Mouse (Mus musculus) CH12.LX (cell line): Measurements from ENCODE around the gene Frg2f1. TPM values are rescaled to one million over a fixed set of nuclear protein-coding genes. Genes with fewer than 3 reads are reported as not detected.
"Not testable (repeated sequence)": the region's sequence is repeated elsewhere in the genome, so short reads cannot be mapped to it uniquely, and the experiment has no call there.

ENCODE experiments used
- DNase-seq: peaks from one replicate; pipeline ENCODE4 v3.0.0-alpha.2; 2013; ENCODE audit errors: extremely low read depth
- H3K27ac ChIP-seq: 2 replicates; pipeline ENCODE4 v1.5.1; 2012; ENCODE audit warnings: low read depth, mild to moderate bottlenecking, control low read depth, moderate library complexity; ENCODE audit not compliant: insufficient read depth
- H3K27me3 ChIP-seq: replicated peaks from 2 replicates; pipeline ENCODE3; 2012; ENCODE audit warnings: inconsistent platforms
- H3K36me3 ChIP-seq, 2 experiments: replicated peaks in 1 of 2; 2 replicates each; pipeline versions ENCODE3 to v1.6.1; 2012; ENCODE audit warnings: inconsistent platforms in 1 of 2, low read length in 1 of 2, mild to moderate bottlenecking in 1 of 2, mixed read lengths in 1 of 2, moderate library complexity in 1 of 2; ENCODE audit not compliant: control insufficient read depth in 1 of 2, insufficient read depth in 1 of 2
- H3K4me1 ChIP-seq, 2 experiments: 2 replicates each; pipeline ENCODE4 v1.6.1; 2012; ENCODE audit warnings: inconsistent platforms in 1 of 2, moderate library complexity in 1 of 2; ENCODE audit not compliant: insufficient read depth in 2 of 2, control insufficient read depth in 1 of 2
- H3K4me2 ChIP-seq: 2 replicates; pipeline ENCODE4 v1.6.1; 2012; ENCODE audit warnings: low read depth, mild to moderate bottlenecking, control low read depth; ENCODE audit not compliant: poor library complexity, insufficient read depth, severe bottlenecking
- H3K4me3 ChIP-seq, 3 experiments: fragments of 150-350 bp in 1 of 3; sonication (generic) in 1 of 3; replicated peaks in 1 of 3; 2 replicates each; pipeline versions ENCODE3 to v1.5.1; 2011 to 2012; ENCODE audit warnings: low read depth in 2 of 3, low read length in 2 of 3, mild to moderate bottlenecking in 2 of 3, moderate library complexity in 2 of 3, control low read depth in 1 of 3, improper control_type of control experiment in 1 of 3, inconsistent platforms in 1 of 3, mixed read lengths in 1 of 3; ENCODE audit not compliant: poor library complexity in 1 of 3
- H3K79me2 ChIP-seq: replicated peaks from 2 replicates; pipeline ENCODE4 v1.6.1; 2012; ENCODE audit warnings: mild to moderate bottlenecking, moderate library complexity; ENCODE audit not compliant: control insufficient read depth, poor library complexity, insufficient read depth, severe bottlenecking; ENCODE audit errors: extremely low read depth
- H3K9ac ChIP-seq: 2 replicates; pipeline ENCODE4 v1.6.1; 2012; ENCODE audit warnings: low read depth, mild to moderate bottlenecking, control low read depth, moderate library complexity; ENCODE audit not compliant: insufficient read depth
- H3K9me3 ChIP-seq: replicated peaks from 2 replicates; pipeline ENCODE3; 2012; ENCODE audit warnings: low read length, inconsistent platforms, mixed read lengths
- CTCF ChIP-seq, 2 experiments: IDR thresholded peaks in 1 of 2; conservative IDR thresholded peaks in 1 of 2; 2 replicates each; pipeline ENCODE4 v1.5.1; 2011 to 2012; ENCODE audit warnings: low read depth in 2 of 2, low read length in 2 of 2, improper control_type of control experiment in 1 of 2, inconsistent platforms in 1 of 2, mild to moderate bottlenecking in 1 of 2, moderate library complexity in 1 of 2
- EP300 ChIP-seq: IDR thresholded peaks from 2 replicates; pipeline ENCODE4 v1.6.1; 2011; ENCODE audit warnings: low read length, improper control_type of control experiment
- ETS1 ChIP-seq: conservative IDR thresholded peaks from 2 replicates; pipeline ENCODE4 v1.6.1; 2012; ENCODE audit warnings: low read depth, mild to moderate bottlenecking, inconsistent platforms, low read length, improper control_type of control experiment, moderate library complexity
- HCFC1 ChIP-seq: IDR thresholded peaks from 2 replicates; pipeline ENCODE4 v1.6.1; 2012; ENCODE audit warnings: low read depth, mild to moderate bottlenecking, inconsistent platforms, low read length, improper control_type of control experiment
- JUN ChIP-seq: IDR thresholded peaks from 2 replicates; pipeline ENCODE4 v1.6.1; 2011; ENCODE audit warnings: low read depth, mild to moderate bottlenecking, low read length, improper control_type of control experiment, moderate library complexity; ENCODE audit not compliant: insufficient read depth
- MEF2A ChIP-seq: IDR thresholded peaks from 2 replicates; pipeline ENCODE4 v1.6.1; 2014; ENCODE audit warnings: low read depth, mild to moderate bottlenecking, inconsistent platforms, low read length, improper control_type of control experiment, borderline replicate concordance
- NELFE ChIP-seq: IDR thresholded peaks from 2 replicates; pipeline ENCODE4 v1.6.1; 2011; ENCODE audit warnings: low read depth, low read length, improper control_type of control experiment
- NRF1 ChIP-seq: IDR thresholded peaks from 2 replicates; pipeline ENCODE4 v1.6.1; 2014; ENCODE audit warnings: low read depth, mild to moderate bottlenecking, inconsistent platforms, low read length, improper control_type of control experiment, moderate library complexity
- POLR2AphosphoS2 ChIP-seq: IDR thresholded peaks from 2 replicates; pipeline ENCODE4 v1.6.1; 2011; ENCODE audit warnings: low read depth, low read length, improper control_type of control experiment
- RCOR1 ChIP-seq: conservative IDR thresholded peaks from 2 replicates; pipeline ENCODE4 v1.6.1; 2012; ENCODE audit warnings: low read depth, mild to moderate bottlenecking, inconsistent platforms, low read length, improper control_type of control experiment
- SMC3 ChIP-seq: IDR thresholded peaks from 2 replicates; pipeline ENCODE4 v1.6.1; 2011; ENCODE audit warnings: low read depth, low read length, improper control_type of control experiment
- TCF12 ChIP-seq: IDR thresholded peaks from 2 replicates; pipeline ENCODE4 v1.6.1; 2014; ENCODE audit warnings: low read depth, mild to moderate bottlenecking, inconsistent platforms, low read length, improper control_type of control experiment
- UBTF ChIP-seq: IDR thresholded peaks from 2 replicates; pipeline ENCODE4 v1.6.1; 2012; ENCODE audit warnings: low read depth, mild to moderate bottlenecking, inconsistent platforms, low read length, improper control_type of control experiment, moderate library complexity
- USF1 ChIP-seq: IDR thresholded peaks from 2 replicates; pipeline ENCODE4 v1.6.1; 2014; ENCODE audit warnings: low read depth, mild to moderate bottlenecking, inconsistent platforms, low read length, improper control_type of control experiment
- ZC3H11A ChIP-seq: IDR thresholded peaks from 2 replicates; pipeline ENCODE4 v1.6.1; 2012; ENCODE audit warnings: low read depth, mild to moderate bottlenecking, inconsistent platforms, low read length, improper control_type of control experiment
- ZKSCAN1 ChIP-seq: IDR thresholded peaks from 2 replicates; pipeline ENCODE4 v1.6.1; 2012; ENCODE audit warnings: low read depth, inconsistent platforms, low read length, improper control_type of control experiment, borderline replicate concordance
- dilution Hi-C: fragments of 300-500 bp; cut with MboI; formaldehyde crosslinking; loops from 2 replicates; pipeline ENCODE4 v1.14.3; 2020; ENCODE audit warnings: low sequenced_read_pairs; ENCODE audit not compliant: extremely low pct_unique_long_range_greater_than_20kb, extremely low pct_ligation_motif_present
- in situ Hi-C: fragments of 300-500 bp; cut with MboI; formaldehyde crosslinking; loops from 3 replicates; pipeline ENCODE4 v1.14.3; 2019; ENCODE audit warnings: low sequenced_read_pairs, low pct_ligation_motif_present, low pct_unique_long_range_greater_than_20kb, mixed read lengths
- polyA plus RNA-seq: library from polyadenylated mRNA; unstranded; fragments of >175 nt; gene quantifications from 2 replicates; pipeline ENCODE4 v1.2.1, GENCODE M21; 2012; ENCODE audit warnings: low read depth; ENCODE audit not compliant: insufficient read length
- total RNA-seq, 2 experiments: library from RNA; depleted of rRNA; stranded (reverse); fragments of 300-350 nt in 1 of 2; fragments of >200 nt in 1 of 2; gene quantifications; 2 replicates each; pipeline ENCODE4 v1.2.3; 2012 to 2014

Gene Frg2f1
- total and polyA plus RNA-seq, 3 experiments, result 3.5 to 4.4 (median 3.9) TPM

DNA sequence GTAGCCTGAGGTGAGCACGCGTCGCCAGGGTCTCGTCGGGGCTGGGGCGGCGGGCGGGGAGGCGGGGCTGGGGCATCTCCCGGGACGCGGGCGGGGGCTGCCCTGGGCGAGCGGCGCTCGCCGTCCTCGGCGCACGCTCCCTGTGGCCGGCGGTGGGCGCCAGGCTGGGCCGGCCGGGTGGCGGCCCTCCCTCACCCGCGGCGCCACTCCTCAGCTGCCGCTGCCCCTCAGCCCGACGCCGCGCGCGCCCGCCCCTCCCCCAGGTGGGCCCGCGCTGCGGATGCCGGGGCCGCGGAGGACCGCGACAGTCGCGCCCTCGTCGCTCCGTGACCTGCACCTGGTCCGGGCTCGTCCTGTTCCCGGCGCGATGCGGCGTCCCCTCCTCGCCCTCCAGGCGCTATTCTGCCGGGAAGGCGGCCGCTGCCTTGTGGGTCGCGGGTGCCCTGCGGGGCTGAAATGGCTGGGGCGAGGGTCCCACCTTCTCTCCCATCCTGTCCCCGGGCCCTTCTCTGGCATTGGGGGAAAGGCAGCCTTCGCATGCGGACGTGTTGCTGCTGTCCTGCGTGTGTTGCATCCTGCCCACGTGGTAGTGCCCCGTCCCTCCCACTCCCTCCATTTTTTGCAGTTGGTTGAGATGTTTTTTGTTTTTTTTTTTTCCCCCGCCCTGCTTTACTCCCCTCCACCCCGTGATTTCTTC, 655 bp upstream of the Frg2f1 start (continued):
- peak; percentile 25; the same call in 1 of the 2 replicates for TF ChIP-seq NELFE
- TF ChIP-seq ETS1, result no peak
- no peak for TF ChIP-seq RCOR1
- no peak for TF ChIP-seq SMC3
- peak; percentile 64 for TF ChIP-seq NRF1
- TF ChIP-seq EP300, result no peak
- no peak for TF ChIP-seq ZC3H11A
- TF ChIP-seq, all 38 proteins: peak for 13

DNA sequence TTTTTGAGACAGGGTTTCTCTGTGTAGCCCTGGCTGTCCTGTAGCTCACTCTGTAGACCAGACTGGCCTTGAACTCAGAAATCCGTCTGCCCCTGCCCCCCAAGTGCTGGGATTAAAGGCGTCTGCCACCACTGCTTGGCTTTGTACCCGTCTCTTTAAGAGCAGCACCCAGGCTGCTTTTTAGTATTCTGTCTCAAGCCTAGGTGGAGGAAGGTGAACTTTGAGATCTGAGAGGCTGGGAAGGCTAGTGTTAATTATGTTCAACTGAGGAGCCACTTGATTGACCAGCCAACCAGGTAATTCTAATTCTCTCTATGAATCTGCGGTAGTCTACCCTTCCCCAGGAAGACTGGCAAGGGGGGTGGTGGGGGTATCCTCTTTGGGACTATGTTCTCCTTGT, 1.9 kb downstream of the Frg2f1 start:
- no peak overlapping the region for H3K4me2 ChIP-seq
- no peak overlapping the region for H3K9ac ChIP-seq
- no peaks in the 10 kb centered on the region for H3K27me3 ChIP-seq
- H3K79me2 ChIP-seq, result peaks cover 26% of the 10 kb centered on the region
- H3K36me3 ChIP-seq, result no peaks in the 10 kb centered on the region
- in situ Hi-C loops (loop anchor here (10.0 kb wide), 2 partner anchors 103 to 293 kb away; no protein-coding TSS in a partner anchor), dilution Hi-C loops (no loop called here)
- H3K27ac ChIP-seq, result no peak overlapping the region
- H3K4me1 ChIP-seq, result peaks cover 0 to 25% of the 10 kb centered on the region in 2 experiments; a peak in 2 of 4 replicates
- H3K9me3 ChIP-seq, result no peaks in the 10 kb centered on the region
- DNase-seq, result no peak
- TF ChIP-seq ZKSCAN1 (no peak), SMC3 (no peak), TCF12 (no peak), NRF1 (no peak), HCFC1 (no peak), MEF2A (no peak), USF1 (no peak), JUN (no peak), EP300 (no peak), UBTF (no peak), CTCF (conservative IDR thresholded peaks at IDR 0.05 in 1 of 2, IDR thresholded peaks at IDR 0.05 in 1 of 2; ENCODE audit: low read depth in 2 of 2, low read length in 2 of 2) (no peak), POLR2AphosphoS2 (no peak)
- no peak overlapping the region for H3K4me3 ChIP-seq

DNA sequence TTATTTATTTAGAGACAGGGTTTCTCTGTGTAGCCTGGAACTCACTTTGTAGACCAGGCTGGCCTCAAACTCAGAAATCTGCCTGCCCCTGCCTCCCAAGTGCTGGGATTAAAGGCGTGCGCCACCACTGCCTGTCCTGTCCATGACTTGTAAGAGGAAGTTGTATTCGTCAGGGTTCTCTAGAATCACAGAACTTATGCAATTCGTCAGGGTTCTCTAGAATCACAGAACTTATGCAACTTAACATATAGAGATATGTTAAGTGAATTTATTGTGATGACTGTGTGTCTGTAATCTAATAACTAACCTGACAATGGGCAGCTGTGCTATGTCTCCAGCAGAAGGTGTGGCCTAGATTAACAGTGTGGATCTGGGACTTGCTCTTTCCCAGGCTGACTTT, 2.7 kb downstream of the Frg2f1 start, which contains the start of gene Foxj3:
Gene Foxj3, plus strand, starts transcription at position 390 of the 400 bp plus-strand sequence.
- H3K79me2 ChIP-seq, result peaks cover 18% of the 10 kb centered on the region
- H3K27me3 ChIP-seq, DNase-seq, H3K4me2 ChIP-seq, H3K9ac ChIP-seq, H3K36me3 ChIP-seq, dilution Hi-C loops, H3K4me3 ChIP-seq, H3K9me3 ChIP-seq, H3K27ac ChIP-seq: not testable (repeated sequence)
- in situ Hi-C loops, result loop anchor here (10.0 kb wide), 2 partner anchors 102 to 292 kb away; no protein-coding TSS in a partner anchor
- peaks cover 0 to 18% of the 10 kb centered on the region in 2 experiments; a peak in 2 of 4 replicates for H3K4me1 ChIP-seq
